Mouse (Mus musculus) cerebellum, postnatal 10 days (tissue): ENCODE results near the gene Gm28305.

Source experiments
- DNase-seq, 2 experiments: peaks; one replicate each; pipeline ENCODE4 v3.0.0; 2021; ENCODE audit warnings: mixed read lengths in 2 of 2

Gene Gm28305

DNA sequence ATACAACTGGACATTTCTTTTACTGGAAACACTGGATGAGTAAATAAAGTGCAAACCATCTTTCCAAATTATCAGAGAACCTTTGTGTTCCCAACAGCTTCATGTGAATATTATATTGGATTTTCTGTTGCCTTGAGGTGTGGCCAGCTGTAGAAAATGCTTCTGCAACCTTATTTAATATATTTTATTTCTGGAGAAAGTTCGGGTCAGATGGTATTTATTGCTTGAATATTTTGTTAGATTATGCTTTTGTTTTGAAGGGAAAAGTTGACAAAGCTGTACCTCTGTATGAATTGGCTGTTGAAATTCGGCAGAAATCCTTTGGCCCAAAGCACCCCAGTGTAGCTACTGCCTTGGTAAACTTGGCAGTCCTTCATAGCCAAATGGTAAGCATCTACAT lies at the start of gene Gm28305:
Gm28305 (plus strand) TSS at position 301 of the 400 bp plus-strand sequence.
- DNase-seq: no peak

DNA sequence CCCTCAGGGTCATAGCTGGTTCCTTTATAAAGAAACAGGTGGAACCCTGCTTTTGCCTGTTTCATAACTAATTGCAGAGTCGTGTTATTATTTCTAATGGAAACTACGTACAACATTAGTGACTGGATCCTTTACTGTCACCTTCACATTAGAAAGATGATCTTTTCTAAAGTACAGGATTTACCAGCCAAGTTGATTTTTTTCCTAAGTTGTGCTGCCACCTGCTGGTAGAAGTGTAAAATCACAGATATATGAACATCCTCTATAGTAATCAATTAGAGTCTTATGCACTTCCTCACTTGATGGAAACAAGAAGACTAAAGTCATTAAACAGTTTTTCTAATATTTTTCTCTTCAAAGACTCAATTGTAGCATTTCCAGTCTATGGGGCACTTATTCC lies 44.0 kb upstream of the Gm28305 start:
- DNase-seq: peak; percentile 79 to 81

DNA sequence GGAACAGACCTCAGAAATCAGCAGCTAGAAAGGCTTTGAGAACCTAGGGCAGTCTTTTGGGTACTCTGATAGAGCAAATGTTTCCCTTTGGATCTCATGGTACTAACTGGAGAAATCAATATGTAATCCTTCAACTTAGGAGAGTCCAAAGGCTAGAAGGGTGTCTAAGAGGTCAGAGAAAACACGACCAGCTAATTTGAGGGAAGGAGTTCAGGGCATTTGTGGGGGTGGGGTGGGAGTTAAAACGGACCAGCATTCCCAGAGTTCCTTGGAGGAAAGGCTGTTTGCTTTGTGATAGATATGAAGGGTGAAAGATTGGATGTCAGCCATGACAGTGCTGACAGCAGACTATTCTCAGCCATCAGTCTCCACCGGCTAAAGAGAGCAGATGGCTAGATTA lies 39.9 kb upstream of the Gm28305 start:
- peak; percentile 7 to 10 for DNase-seq

DNA sequence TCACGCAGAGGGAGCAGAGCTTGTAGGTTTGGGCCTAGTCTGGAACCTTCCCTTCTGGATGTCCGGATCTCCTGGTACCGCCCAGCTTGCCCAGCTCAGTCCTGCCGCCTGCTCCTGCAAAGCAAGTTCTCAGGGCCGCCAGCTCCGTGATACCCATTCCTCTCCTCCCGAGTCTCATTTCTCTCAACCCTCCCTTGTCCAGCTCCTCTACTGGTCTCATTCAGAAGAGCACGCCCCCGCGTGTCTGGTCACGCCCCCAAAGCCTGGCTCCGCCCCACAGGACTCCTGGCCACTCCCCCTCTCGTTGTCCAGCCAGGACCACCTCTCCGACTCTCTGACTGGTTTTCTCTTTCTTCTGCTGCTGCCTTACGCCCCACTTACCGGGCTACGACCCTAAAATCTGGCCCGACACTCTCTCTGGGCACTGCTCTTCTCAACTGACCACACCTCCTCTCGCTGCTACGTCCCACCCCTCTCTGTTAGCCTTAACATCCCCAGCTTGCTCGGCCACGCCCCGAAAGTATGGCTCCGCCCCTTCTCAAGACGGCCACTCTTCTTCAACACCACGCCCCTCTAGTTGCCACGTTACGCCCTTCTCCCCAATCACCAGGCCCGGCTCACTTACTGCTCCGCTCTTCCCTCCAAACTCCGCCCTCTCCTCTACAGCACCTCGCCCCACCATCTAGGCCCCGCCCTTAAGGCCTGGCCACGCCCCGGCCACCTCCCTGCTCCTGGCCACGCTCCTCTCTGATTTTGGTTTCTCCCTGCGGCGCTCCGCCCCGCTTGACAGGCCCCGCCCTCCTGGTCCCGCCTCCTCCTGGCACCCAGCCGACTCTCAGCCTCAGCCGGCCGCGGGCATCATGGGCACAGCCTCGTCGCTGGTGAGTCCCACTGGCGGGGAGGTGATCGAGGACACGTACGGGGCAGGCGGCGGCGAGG lies 38.3 kb upstream of the Gm28305 start, which contains the start of gene Nphp3:
Nphp3 (plus strand) TSS at position 624 of the 939 bp plus-strand sequence.
- DNase-seq: peak; percentile 100

DNA sequence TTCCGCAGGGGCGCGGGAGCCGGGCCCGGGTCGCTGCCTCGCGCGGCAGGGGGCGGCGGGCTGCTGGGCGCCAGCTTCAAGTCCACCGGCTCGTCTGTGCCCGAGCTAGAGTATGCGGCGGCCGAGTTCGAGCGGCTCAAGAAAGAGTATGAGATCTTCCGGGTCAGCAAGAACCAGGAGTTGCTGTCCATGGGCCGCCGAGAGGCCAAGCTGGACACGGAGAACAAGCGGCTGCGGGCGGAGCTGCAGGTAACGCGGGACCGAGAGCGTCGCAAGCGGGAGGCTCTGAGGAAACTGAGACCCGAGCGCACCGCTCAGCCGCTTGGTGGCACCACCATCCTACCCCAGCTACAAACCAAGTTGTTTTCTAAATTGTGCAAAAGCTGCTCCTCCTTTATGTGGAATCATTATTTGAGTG lies 37.5 kb upstream of the Gm28305 start:
- DNase-seq: peak; percentile 85 to 87

DNA sequence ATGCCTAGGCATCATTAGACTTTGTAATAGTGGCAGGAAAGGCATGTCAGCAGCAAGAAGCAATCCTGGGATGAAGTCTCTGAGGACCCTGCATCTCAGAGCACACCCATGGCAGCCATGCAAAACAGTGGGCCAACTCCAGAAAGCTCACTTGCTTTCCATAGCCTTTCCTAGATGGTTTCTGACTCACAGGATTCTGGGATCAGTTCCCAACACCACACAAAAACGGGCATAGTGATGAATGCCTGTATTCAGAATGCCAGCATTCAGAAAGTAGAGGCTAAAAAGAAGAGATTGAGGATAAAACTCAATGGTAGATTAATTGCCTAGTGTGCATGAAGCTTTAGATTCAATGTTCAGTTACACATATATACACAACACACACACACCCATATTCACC lies 25.9 kb upstream of the Gm28305 start:
- DNase-seq: no peak

DNA sequence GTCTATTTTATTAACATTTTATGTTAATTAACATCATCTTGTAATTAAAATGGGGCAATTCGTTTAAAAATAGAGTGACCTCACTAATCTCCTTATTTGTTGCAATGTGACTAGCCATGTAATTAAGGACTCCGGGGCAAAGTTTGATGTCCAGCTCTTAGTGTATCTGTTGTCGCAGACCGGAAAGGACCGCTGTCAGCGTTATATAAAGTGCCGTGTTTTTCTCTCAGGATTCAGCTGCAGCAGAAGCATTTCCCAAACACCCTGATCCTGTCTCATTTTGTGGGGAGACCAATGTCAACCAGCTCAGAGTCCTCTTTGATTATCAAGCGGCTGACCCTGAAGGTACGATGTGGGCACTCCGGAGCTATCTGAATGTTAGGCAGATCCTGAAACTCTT lies 19.4 kb upstream of the Gm28305 start:
- DNase-seq: no peak

DNA sequence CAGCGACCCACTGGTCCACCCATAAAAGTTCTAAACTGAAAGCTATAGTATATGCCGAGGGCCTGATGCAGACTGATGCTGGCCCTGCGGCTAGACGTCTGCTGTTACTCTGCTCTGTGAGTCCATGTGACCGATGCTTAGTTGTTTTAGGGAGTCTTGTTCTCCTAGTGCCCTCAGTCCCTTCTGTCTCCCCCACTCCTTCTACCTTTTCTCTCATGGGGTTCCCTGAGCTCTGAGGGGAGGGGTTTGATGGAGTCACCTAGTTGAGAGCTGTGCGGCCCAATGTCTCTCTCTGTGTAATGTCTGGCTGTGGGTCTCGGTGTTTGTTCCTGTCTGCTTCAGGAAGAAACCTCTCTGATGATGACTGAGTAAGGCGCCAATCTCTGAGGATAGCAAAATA lies 13.3 kb upstream of the Gm28305 start:
- DNase-seq: no peak

DNA sequence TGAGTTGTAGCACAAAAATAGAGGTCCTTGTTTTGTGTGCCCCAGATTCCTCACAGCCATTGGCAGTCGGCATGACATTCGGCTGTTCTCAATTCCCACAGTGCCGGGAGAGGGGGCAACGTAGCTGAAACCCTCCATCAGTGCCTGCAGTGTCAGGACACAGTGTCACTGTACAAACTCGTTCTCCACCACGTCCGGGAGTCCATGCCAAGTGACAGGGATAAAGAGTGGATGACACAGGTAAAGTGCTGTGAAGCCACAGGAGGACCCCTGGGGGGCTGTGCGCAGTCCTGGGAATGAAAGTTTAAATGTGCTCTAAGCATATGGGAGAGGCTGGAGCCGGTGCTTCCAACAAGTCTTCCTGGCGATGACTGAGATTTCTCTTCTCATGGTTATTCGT lies 10.6 kb upstream of the Gm28305 start:
- no peak for DNase-seq

DNA sequence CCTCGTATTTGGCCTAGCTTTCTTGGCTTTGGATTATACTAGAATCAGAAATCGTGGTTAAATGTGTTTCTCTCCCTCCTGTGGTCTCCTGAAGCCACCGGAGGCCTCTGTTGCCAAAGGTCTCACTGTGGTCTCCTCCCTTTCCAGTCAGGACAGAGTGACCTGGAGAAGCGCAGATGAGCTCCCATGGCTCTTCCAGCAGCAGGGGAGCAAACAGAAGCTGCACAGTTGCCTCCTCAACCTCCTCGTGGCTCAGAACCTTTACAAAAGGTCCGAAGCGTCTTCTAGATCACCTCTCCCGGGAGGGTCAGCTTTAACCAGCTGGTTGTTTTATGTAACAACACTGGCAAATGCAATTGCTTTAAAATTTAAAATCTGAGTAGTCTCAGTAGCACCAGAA lies 6.2 kb upstream of the Gm28305 start:
- DNase-seq: no peak

DNA sequence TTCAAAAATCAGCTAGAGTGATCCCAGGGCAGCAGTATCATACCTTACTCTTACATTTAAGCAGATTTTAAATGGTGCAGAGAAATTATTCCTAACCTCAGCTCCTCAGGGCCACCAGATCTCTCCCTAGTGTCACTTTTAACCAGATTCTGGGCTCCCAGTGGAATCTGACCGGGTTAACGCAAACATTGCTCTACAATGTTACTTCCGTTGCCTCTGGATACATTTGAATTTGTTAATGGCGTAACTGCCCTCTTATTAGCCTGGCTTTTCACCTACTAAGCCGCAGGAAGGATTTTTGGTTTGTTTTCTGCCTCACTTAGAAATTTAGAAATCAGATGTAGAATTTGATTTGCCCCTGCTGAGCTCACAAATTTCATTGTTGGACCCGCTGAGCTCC lies 5.7 kb upstream of the Gm28305 start:
- no peak for DNase-seq

DNA sequence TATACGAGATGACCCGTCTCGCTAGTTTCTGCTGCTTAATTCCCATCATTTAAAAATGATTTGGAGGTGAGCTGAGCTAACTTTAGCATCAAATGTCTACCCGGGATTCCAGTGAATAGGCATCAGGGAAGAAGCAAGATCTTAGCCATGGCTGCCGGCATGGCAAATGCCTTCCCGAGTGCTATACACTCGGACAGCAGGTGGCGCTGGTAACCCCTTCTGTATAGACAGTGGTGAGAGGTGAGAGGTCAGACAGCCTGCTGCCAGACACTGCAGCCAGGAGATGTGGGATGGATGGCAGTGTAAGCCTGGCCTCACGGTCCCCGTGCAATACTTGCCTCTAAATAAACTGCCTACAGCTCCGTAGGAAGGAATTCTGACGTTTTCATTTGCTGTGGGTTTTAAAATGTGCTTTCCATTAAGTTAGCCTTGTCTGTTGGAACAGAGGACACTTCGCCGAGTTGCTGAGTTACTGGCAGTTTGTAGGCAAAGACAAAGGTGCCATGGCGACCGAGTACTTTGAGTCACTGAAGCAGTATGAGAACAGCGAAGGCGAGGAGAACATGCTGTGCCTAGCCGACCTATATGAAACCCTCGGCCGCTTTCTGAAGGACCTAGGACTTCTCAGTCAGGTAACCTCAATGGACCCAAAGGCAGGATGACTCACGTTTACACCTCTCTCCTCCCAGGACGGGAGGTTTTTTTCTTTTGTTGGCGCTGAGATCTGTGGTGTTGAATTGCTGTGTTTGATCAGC lies 5.0 kb upstream of the Gm28305 start:
- DNase-seq: peak; percentile 86 to 88

DNA sequence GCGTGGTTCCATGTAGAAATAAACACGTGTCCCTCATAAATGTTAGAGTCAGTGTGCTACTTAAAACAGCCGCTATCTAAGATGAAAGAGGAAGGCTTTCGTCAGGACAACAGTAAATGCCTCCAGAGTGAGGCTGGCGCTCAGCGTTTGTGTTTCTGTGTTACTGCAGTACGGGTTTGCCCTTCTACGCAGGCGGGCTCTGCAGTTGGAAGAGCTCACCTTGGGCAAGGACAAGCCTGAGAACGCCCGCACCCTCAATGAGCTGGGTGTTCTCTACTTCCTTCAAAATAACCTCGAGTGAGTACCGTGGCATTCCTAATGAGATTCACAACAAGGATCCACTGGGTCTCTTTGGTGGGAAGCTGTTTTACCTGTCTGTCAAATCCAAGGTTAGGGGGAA lies 2.2 kb upstream of the Gm28305 start:
- DNase-seq: no peak

DNA sequence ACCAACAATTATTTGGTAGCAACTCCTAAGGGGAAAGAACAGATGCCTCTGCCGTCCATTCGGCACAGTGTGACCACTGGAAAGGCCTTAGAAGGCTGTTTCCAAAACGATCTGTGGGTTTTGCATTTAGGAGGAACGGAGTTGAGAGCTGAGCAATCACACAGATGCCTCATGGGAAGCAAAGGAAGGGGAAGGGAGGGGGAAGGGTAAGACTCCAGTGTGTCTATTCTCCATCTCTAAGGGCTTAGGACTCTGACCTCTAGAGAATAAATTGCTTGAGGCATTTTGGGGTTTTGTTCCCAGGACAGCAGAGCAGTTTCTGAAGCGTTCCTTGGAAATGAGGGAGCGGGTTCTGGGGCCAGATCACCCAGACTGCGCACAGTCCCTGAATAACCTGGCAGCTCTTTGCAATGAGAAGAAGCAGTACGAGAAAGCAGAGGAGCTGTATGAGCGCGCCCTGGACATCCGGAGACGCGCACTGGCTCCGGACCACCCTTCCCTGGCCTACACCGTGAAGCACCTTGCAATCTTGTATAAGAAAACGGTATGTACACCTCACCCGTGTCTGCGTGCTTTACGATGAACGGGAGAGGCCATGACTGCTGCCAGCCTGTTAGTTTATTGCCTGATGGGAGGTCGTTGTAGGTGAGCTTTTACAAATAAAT lies 1.3 kb upstream of the Gm28305 start:
- no peak for DNase-seq

DNA sequence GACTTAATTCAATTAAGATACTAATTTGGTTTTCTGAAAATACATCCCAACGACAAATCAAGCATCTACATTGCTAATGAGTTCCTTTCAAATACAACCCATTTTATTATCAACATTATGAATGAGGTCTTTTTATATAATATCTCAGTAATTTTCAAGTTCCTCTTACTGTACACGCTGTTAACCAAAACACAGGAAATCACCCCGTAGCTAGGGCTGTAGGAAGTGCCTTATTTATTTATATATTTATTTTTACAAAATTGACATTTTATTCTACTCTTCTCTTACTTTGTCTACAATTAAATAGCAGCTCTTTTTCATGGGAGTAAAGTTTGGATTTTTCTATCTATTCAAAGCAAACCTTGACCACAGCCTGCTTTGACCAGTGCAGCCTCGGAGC lies 720 bp upstream of the Gm28305 start:
- DNase-seq: no peak

DNA sequence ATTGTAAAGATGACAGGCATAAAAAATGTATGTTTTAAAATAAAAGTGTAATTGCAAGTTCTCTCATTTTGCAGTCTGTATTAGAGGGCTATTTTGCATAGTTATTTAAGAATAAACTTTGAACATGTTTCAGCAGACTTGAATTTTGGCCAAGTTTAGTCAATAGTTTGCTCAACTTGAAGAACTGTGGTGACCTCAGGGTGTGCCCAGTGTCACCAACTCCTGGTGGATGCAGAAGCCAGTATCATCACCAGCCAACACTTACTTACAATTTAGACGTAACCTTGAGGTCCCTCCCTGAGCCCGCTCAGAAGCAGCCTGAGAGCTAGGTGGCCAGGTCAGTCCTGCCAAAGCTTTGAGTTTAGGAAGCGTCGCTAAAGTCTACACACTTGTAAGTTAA lies 3.2 kb downstream of the Gm28305 start:
- DNase-seq: no peak

DNA sequence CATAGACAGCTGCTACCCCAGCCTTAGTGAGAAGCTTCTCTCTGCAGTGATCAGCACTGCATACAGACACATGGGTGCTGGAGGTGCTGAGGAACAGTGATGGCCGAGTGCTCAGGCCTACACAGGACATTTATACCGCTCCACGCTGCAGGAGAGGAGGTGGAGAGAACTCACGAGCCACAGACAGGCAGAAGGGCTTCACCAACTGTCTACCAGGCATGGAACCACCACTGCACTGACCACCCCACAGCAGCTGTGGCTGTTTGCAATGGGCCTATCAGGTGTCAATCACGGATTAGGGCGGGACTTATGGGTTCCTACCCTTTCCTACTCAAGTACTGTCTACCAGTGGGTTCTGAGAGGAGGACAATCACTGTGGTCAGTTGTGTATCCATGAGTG lies 10.6 kb downstream of the Gm28305 start:
- DNase-seq: no peak

DNA sequence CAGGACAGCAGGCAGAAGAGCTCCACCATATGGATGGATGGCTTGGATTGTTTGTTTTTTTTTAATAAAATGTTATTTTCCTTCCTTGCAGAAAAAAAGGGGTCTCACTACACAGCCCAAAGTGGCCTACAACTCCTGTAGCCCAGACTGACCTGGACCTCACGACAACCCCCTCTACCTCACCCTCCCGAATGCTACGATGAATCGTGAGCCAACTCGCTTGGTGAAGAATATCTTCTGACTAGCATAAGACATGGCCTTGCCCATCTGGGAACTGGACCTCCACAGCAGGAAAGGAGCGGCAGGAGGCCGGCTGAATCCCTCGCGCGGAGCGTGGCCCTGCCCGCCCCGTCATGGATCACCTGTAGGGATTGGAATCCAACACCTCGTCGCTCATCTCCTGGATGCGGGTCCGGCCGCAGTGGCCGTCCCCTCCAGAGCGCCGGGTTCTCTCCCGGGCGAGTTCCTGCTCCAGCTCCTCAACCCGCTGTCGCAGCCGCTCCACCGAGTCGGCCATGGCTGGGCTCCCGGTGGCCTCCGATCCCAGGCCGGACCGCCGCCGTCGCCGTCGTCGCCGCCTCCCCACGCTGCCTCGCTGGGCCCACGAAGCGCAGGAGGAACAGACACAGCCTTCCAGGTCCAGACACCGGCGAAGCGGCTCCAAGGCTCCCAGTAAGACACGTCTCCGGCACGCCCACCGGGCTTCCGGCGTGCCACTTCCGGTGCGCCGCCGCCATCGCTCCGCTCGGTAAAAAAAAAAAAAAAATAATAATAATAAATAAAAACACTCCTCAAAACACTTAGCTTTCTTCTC lies 22.2 kb downstream of the Gm28305 start, which contains the start of gene Uba5:
Uba5 (minus strand) TSS at position 705 of the 814 bp plus-strand sequence.
- DNase-seq: peak; percentile 85 to 88

DNA sequence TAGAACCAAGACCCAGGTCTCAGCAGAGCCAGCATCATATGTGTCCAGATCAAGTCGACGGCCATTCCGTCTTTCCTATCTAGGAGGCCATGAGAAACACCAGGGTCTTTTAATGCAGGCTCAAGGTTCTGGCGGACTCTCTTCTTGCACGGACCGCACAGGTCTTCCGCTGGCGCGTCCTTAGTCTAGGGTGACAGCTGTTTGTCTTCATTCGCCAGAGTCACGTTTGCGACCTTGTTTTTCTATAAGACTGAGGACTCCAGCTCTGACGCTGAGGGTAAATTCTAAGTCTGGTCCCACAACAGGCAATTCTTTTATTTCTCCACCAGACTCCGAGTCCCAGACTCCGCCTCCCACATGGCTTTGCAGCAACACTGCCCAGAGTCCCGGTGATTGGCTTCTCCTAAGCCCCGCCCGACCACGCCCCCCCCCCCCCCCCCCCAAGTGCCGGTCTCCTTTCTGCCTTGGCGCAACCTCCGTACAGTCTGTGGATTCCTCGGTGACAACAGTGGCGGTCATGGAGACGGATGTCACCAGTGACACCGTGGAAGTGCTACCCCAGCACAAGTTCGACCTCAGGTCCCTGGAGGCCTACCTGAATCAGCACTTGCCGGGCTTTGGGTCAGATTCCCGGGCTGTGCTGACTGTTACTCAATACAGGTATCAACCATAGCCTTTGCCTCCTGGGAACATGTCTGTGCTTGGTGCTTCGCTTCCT lies 22.9 kb downstream of the Gm28305 start, which contains the start of gene Acad11:
Acad11 (plus strand) TSS at position 134 of the 718 bp plus-strand sequence.
- peak; percentile 90 for DNase-seq

DNA sequence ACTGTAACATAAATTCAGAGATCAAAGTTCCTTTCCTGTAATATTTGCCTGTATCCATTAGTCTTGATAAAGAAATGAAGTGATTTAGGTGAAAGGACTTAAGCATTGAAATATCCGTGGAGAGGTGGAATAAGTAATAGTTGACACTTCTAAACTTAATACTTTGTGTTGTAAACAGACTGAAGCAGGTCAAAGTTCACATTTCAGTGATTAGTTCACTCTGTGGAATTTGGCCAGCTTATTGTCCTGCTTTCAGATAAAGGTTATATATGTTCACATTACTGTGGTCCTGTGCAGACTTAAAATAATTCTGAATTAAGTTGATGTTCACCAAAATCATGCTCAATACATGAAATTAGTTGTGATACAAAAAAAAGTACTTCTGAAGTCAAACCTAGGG lies 24.1 kb downstream of the Gm28305 start:
- no peak for DNase-seq

DNA sequence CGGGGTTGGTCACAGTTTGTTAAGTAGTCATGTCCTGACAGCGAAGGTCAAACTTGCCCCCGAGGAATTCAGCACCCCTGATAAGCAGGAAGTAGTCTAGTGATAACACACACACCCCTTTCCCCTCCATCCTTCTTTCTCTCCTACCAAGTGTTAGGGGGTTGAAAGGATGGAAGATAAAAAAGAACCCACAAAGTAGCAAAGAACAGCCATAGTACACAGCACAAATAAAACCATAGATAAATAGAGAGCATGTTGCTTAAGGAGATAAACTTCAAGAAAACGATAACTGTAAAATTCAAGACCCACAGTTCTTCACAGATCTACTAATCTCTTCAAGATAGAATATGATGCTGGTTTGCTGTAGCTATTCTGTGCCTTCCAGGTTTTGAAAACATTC lies 29.8 kb downstream of the Gm28305 start:
- no peak for DNase-seq
